Mouse (Mus musculus) spleen, adult 2 months (tissue): Measurements from ENCODE around the gene Lrfn2.

Experiments used
- CTCF ChIP-seq: fragments of 200-500 bp; IDR thresholded peaks from 2 replicates; pipeline ENCODE4 v1.5.1; 2011; ENCODE audit warnings: mild to moderate bottlenecking, inconsistent platforms; ENCODE audit not compliant: insufficient read depth, insufficient read length, insufficient replicate concordance; ENCODE audit errors: extremely low read depth
- POLR2A ChIP-seq: fragments of 200-500 bp; IDR thresholded peaks from 2 replicates; pipeline ENCODE4 v1.6.1; 2011; ENCODE audit warnings: low read depth, low read length, inconsistent platforms

DNA sequence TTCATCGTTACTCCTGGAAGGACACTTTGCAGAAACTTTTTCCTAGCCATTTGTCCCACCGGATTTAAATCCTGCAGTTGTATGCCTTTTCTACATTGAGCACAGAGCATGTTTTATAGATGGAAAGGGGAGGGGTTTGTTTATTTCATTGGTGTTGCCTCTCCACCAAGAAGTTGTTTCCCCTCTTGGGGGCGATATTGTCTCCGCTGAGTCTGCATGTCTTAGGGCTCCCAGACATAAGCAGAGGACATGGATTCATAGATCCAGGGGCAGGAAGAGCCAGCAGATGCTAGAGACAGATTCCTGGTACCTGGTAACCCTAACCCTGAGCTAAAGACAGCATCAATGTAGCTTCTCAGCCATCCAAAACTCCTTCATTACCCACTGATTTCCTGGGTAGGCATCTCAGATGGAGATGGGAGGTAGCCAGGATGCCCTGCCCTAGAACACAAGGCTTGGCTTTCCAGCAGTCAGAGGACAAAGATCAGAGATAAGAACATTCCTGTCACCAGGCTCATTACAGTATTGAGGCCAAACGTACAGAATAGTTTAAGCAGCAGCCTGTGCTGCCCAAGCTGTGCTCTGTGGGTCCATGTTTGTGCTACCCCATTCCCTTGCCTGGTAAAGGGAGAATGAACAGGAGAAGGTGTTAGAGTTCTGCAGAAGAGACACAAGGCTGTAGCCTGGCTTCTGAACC lies 4.4 kb downstream of the Lrfn2 start:
- TF ChIP-seq CTCF (no peak), POLR2A (no peak)
